Mouse (Mus musculus) lung, postnatal 0 days (tissue): ENCODE results near the gene Gprc5a. TPM values are rescaled to one million over a fixed set of nuclear protein-coding genes. Genes with fewer than 3 reads are reported as not detected.

Experiments
- ATAC-seq: fragments of 200-750 bp; cut with Nextera tagmentation; 2 replicates; pipeline ENCODE4 v1.8.0; 2017; ENCODE audit warnings: moderate library complexity
- DNase-seq: peaks from one replicate; pipeline ENCODE4 v3.0.0-alpha.2; 2016; ENCODE audit warnings: low spot score
- H3K27ac ChIP-seq: fragments of 300-500 bp; sonication (generic); 2 replicates; pipeline ENCODE4 v1.5.1; 2014; ENCODE audit warnings: antibody characterized with exemption, mild to moderate bottlenecking, low read length, mixed read lengths
- H3K27me3 ChIP-seq: fragments of 300-500 bp; sonication (generic); replicated peaks from 2 replicates; pipeline ENCODE4 v1.6.1; 2014; ENCODE audit warnings: low read length, mixed read lengths; ENCODE audit not compliant: insufficient read depth
- H3K36me3 ChIP-seq: fragments of 300-500 bp; sonication (generic); 2 replicates; pipeline ENCODE4 v1.6.1; 2014; ENCODE audit warnings: low read length, mixed read lengths; ENCODE audit not compliant: insufficient read depth
- H3K4me1 ChIP-seq: fragments of 300-500 bp; sonication (generic); 2 replicates; pipeline ENCODE4 v1.6.1; 2014; ENCODE audit warnings: antibody characterized with exemption, low read depth, low read length, mixed read lengths; ENCODE audit not compliant: insufficient read depth
- H3K4me2 ChIP-seq: fragments of 300-500 bp; sonication (generic); replicated peaks from 2 replicates; pipeline ENCODE4 v1.6.1; 2014; ENCODE audit warnings: low read depth, mild to moderate bottlenecking, low read length, moderate library complexity, mixed read lengths
- H3K4me3 ChIP-seq: fragments of 300-500 bp; sonication (generic); 2 replicates; pipeline ENCODE4 v1.5.1; 2014; ENCODE audit warnings: low read depth, low read length
- H3K9ac ChIP-seq: fragments of 300-500 bp; sonication (generic); replicated peaks from 2 replicates; pipeline ENCODE4 v1.6.1; 2014; ENCODE audit warnings: low read depth, mild to moderate bottlenecking
- H3K9me3 ChIP-seq: fragments of 300-500 bp; sonication (generic); 2 replicates; pipeline ENCODE4 v1.6.1; 2016; ENCODE audit warnings: low read length, mixed read lengths
- CTCF ChIP-seq: IDR thresholded peaks from 2 replicates; pipeline ENCODE4 v1.5.1; 2016; ENCODE audit warnings: antibody characterized with exemption, mild to moderate bottlenecking
- EP300 ChIP-seq: IDR thresholded peaks from 2 replicates; pipeline ENCODE4 v1.6.1; 2016; ENCODE audit warnings: antibody characterized with exemption, mild to moderate bottlenecking, control low read depth
- WGBS: fragments of 180-500 bp; shearing (Covaris S2); extraction: QIAGEN DNeasy Blood & Tissue Kit; methylation state at CpG from one replicate; pipeline ENCODE4 v1.1.7; 2014; 5-methylcytosine and 5-hydroxymethylcytosine counted together
- polyA plus RNA-seq: library from polyadenylated mRNA; unstranded; fragments of >200 nt; fragmentation: Nextera tagmentation; extraction: Ambion mirVana; gene quantifications from 2 replicates; pipeline ENCODE4 v1.2.1, GENCODE M21; 2015

The Gprc5a gene
- polyA plus RNA-seq, 1 experiment from 2014 or later, result 607 TPM

GRCm38 (mm10) chr6:135026232-135026631 lies 39.2 kb upstream of the Gprc5a start:
- Histone ChIP-seq H3K9ac (no peak overlapping the region), H3K4me3 (no peak overlapping the region), H3K9me3 (no peaks in the 10 kb centered on the region), H3K36me3 (peaks cover 24% of the 10 kb centered on the region; the same call in 1 of the 2 replicates), H3K4me1 (peaks cover 4% of the 10 kb centered on the region), H3K4me2 (no peak overlapping the region), H3K27ac (peak overlapping the region; percentile 94), H3K27me3 (no peaks in the 10 kb centered on the region)
- TF ChIP-seq CTCF, result peak; percentile 80
- peak; percentile 98 for TF ChIP-seq EP300
- DNase-seq, result peak; percentile 93
- peak; percentile 85 for ATAC-seq
- WGBS, result 6% methylated on average over 3 of the region's 3 CpGs

- Histone ChIP-seq H3K9me3 (no peaks in the 10 kb centered on the region), H3K4me1 (peaks cover 4% of the 10 kb centered on the region), H3K4me2 (no peak overlapping the region), H3K9ac (no peak overlapping the region), H3K36me3 (peaks cover 19% of the 10 kb centered on the region; the same call in 1 of the 2 replicates), H3K27ac (peak overlapping the region; percentile 85), H3K27me3 (no peaks in the 10 kb centered on the region), H3K4me3 (no peak overlapping the region)
- TF ChIP-seq CTCF, result no peak
- no peak for TF ChIP-seq EP300
- 45% methylated on average over 2 of the region's 2 CpGs for WGBS
- ATAC-seq (no peak), DNase-seq (peak; percentile 50)
Measured at GRCm38 (mm10) chr6:135026755-135027154, 38.7 kb upstream of the Gprc5a start.

- peak; percentile 12; the same call in 1 of the 2 replicates for ATAC-seq
- peak; percentile 85 for DNase-seq
Measured at GRCm38 (mm10) chr6:135029246-135029645, 36.2 kb upstream of the Gprc5a start.

GRCm38 (mm10) chr6:135038674-135039073 lies 26.8 kb upstream of the Gprc5a start:
- TF ChIP-seq EP300 (no peak), CTCF (no peak)
- no peaks in the 10 kb centered on the region for H3K27me3 ChIP-seq
- no peaks in the 10 kb centered on the region for H3K36me3 ChIP-seq
- 71% methylated on average over 3 of the region's 3 CpGs for WGBS
- no peak for ATAC-seq
- H3K4me3 ChIP-seq, result no peak overlapping the region
- no peak overlapping the region for H3K4me2 ChIP-seq
- no peak overlapping the region for H3K27ac ChIP-seq
- DNase-seq, result no peak
- no peaks in the 10 kb centered on the region for H3K9me3 ChIP-seq
- no peak overlapping the region for H3K9ac ChIP-seq
- peaks cover 7% of the 10 kb centered on the region; the same call in 1 of the 2 replicates for H3K4me1 ChIP-seq

More at GRCm38 (mm10) chr6:135029246-135029645, 36.2 kb upstream of the Gprc5a start:
- Histone ChIP-seq H3K27ac (no peak overlapping the region), H3K9me3 (no peaks in the 10 kb centered on the region), H3K9ac (no peak overlapping the region), H3K4me2 (no peak overlapping the region), H3K4me3 (no peak overlapping the region), H3K4me1 (peaks cover 4% of the 10 kb centered on the region), H3K36me3 (no peaks in the 10 kb centered on the region), H3K27me3 (no peaks in the 10 kb centered on the region)
- TF ChIP-seq EP300, result no peak
- TF ChIP-seq CTCF, result no peak
- 46% methylated on average over 4 of the region's 4 CpGs for WGBS

DNA sequence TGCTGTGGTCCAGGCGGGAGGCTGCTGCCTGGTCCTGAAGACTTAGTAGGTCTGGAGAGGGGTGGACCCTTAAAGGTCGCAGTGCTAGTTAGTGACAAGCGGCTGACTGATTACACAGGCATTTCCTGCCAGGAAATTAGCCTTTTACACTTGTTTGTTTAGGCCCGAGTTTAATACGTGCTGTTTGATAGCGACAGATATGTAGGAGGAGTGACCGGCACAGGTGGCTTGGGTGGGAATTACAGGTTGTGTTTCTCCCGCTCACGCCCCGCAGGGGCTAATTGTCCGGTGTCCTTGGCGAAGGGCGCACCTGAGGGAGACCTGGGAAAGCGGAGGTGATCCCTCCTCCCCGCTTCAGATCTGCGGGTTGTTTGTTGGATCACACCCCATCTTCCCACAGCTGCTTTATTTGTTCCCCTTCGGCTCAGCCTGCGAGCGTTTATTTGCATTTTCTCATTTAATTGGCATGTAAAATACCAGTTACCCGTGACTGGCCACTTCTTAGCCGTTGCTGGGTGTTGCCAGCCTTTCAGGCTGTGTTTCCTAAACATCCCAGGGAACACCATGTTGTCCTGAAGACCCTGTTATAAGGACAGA lies 25.1 kb upstream of the Gprc5a start:
- H3K9ac ChIP-seq, result 0 out of 2 replicates have a peak overlapping the region, but pooled peaks have one; percentile 13
- peak; percentile 46 for TF ChIP-seq EP300
- TF ChIP-seq CTCF, result no peak
- 2% methylated on average over 20 of the region's 21 CpGs for WGBS
- ATAC-seq, result peak; percentile 63
- H3K36me3 ChIP-seq, result no peaks in the 10 kb centered on the region
- no peaks in the 10 kb centered on the region for H3K27me3 ChIP-seq
- H3K4me1 ChIP-seq, result peaks cover 7% of the 10 kb centered on the region; the same call in 1 of the 2 replicates
- peak overlapping the region; percentile 54 for H3K4me2 ChIP-seq
- no peak overlapping the region for H3K27ac ChIP-seq
- no peaks in the 10 kb centered on the region for H3K9me3 ChIP-seq
- peak; percentile 47 for DNase-seq
- H3K4me3 ChIP-seq, result no peak overlapping the region

GRCm38 (mm10) chr6:135041930-135042329 lies 23.5 kb upstream of the Gprc5a start:
- Histone ChIP-seq H3K27ac (no peak overlapping the region), H3K27me3 (no peaks in the 10 kb centered on the region), H3K9me3 (no peaks in the 10 kb centered on the region), H3K36me3 (no peaks in the 10 kb centered on the region), H3K9ac (no peak overlapping the region), H3K4me1 (peaks cover 7% of the 10 kb centered on the region; the same call in 1 of the 2 replicates), H3K4me2 (no peak overlapping the region), H3K4me3 (no peak overlapping the region)
- 88% methylated on average over 3 of the region's 3 CpGs for WGBS
- ATAC-seq (no peak), DNase-seq (no peak)
- TF ChIP-seq EP300, result no peak
- TF ChIP-seq CTCF, result no peak
